Comparison of ENCODE assay signal across 30 mouse cellular contexts in the genomic region with DNA sequence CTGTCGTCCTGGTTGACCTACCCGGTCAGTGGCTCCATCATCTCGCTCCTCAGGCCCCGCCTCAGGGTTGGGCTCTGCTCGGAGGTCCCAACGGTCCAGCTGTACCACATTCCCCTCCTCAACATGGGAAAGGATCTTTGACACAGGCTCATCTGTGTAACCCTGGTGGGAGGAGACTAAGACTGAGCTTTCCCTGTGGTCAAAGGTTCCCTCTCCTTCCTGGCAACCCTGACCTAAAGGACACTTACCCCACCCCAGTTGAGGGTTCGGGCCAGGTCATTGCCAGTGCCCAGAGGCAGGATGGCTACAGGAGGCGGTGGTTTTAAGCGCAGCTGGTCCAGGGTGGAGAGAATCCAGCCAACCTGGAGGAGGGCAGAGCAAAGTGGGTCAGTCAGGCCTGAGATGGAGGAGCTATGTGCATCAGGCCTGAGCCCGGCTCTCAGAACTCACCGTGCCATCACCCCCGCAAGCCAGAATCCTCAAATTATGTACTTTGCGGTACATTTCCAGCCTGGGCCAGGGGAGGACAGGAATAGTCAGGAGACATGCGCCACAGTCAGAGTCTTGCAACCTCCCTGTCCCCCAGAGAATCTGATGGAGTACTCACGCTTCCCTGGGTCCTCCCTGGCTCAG. TPM values are rescaled to one million over a fixed set of nuclear protein-coding genes. Genes with fewer than 3 reads are reported as not detected.
DNase-seq lines count a peak whose midpoint lies in the region; ATAC-seq lines count a peak whose summit lies in the region.
"Had no signal": no experiment of that assay in that cellular context is flagged by ENCODE, and none has a peak within 500 bp of the region (broad histone marks: within the 10 kb centered on the region; RNA-seq: fewer than 3 reads in every experiment).

No protein-coding gene starts in this region.

- H3K36me3 ChIP-seq in kidney, embryonic 16.5 days (ENCODE audit: insufficient read depth, low read length) = peaks cover 53% of the 10 kb centered on the region

- H3K9ac ChIP-seq in kidney, embryonic 16.5 days (replicated peaks; ENCODE audit: low read length) = no peak overlapping the region
- H3K9ac ChIP-seq: embryonic facial prominence, embryonic 15.5 days; hindbrain, embryonic 13.5 days; liver, postnatal 0 days had no signal

- WGBS in kidney, embryonic 16.5 days = 80% methylated on average over 15 of the region's 15 CpGs

- H3K4me1 ChIP-seq in kidney, embryonic 16.5 days (ENCODE audit: insufficient read depth, low read length) = 0 out of 2 replicates have a peak, but pooled peaks cover 8% of the 10 kb centered on the region

- H3K9me3 ChIP-seq in kidney, embryonic 16.5 days (ENCODE audit: low read length) = no peaks in the 10 kb centered on the region
- H3K9me3 ChIP-seq: embryonic facial prominence, embryonic 15.5 days; G1E; hindbrain, embryonic 13.5 days had no signal

- ATAC-seq in frontal cortex, adult (ENCODE audit: low TSS enrichment) = peak; percentile 28
- ATAC-seq in kidney, embryonic 16.5 days (ENCODE audit: low FRiP score, low TSS enrichment) = no peak
- ATAC-seq: forebrain, embryonic 16.5 days; liver, postnatal 0 days; lung, postnatal 0 days; Patski had no signal

- H3K27ac ChIP-seq in kidney, embryonic 16.5 days (ENCODE audit: low read length) = no peak overlapping the region
- H3K27ac ChIP-seq: embryonic facial prominence, embryonic 15.5 days; hindbrain, embryonic 13.5 days; macrophage had no signal

- no peak overlapping the region for H3K4me2 ChIP-seq in kidney, embryonic 16.5 days (replicated peaks; ENCODE audit: low read depth, low read length)
- H3K4me2 ChIP-seq: embryonic facial prominence, embryonic 15.5 days; hindbrain, embryonic 13.5 days had no signal

- intact Hi-C loops in heart, postnatal 14 days (cut with DNase I) = loop anchor here (10.0 kb wide), 1 partner anchor 495 kb away; the partner anchor contains the start of gene Cry2

- no peak overlapping the region for H3K4me3 ChIP-seq in kidney, embryonic 16.5 days (ENCODE audit: low read length)
- H3K4me3 ChIP-seq: embryonic facial prominence, embryonic 15.5 days; hindbrain, embryonic 13.5 days had no signal

- H3K27me3 ChIP-seq in kidney, embryonic 16.5 days (ENCODE audit: insufficient read depth, low read length) = no peaks in the 10 kb centered on the region
- H3K27me3 ChIP-seq: CH12.LX; embryonic facial prominence, embryonic 15.5 days; hindbrain, embryonic 13.5 days; Patski had no signal

- no peak for DNase-seq in frontal cortex, postnatal 10 days (ENCODE audit: low spot score in 2 of 2)
- peak; percentile 81 for DNase-seq in kidney, adult 9 months
- DNase-seq in brain, adult 2 months (ENCODE audit: low read depth, low spot score) = peak; percentile 77
- peak; percentile 74 to 81 for DNase-seq in kidney, postnatal 36 days
- DNase-seq in heart, postnatal 14 days = no peak
- DNase-seq: adrenal gland, postnatal 36 days; B cell, adult 2 months; heart, postnatal 36 days; layer of hippocampus, adult 9-11 months; left cerebral cortex, postnatal 4 days; liver, postnatal 0 days; spleen, adult 18-20 months had no signal

RNA-seq across cellular contexts. Expression of gene Gm9821, which starts 6.1 kb away (rescaled TPM):
- polyA plus RNA-seq in kidney, embryonic 16.5 days (2015; fragmentation: Nextera tagmentation; extraction: Ambion mirVana) = 0.27 and 0.71 TPM in 2 replicates
- not detected for total RNA-seq in heart, postnatal 14 days (2021)
- total RNA-seq: adrenal gland, adult 18-20 months; adrenal gland, postnatal 36 days; gastrocnemius, postnatal 4 days; heart, adult 8-10 months; heart, postnatal 36 days; left cerebral cortex, adult 18-20 months; left cerebral cortex, postnatal 4 days; liver, adult 2 months had no signal
- polyA plus RNA-seq: large intestine, adult 2 months; liver, adult 2 months had no signal

RNA-seq across cellular contexts. Expression of gene Mdk, which starts 7.3 kb away (rescaled TPM):
- 1,159 and 1,184 TPM in 2 replicates for polyA plus RNA-seq in kidney, embryonic 16.5 days (2015; fragmentation: Nextera tagmentation; extraction: Ambion mirVana)
- 10 to 100 TPM; 15.7 to 16.8 TPM for total RNA-seq in heart, postnatal 14 days (2021)
- total RNA-seq: common myeloid progenitor, adult 5-6 weeks; liver, adult 2 months had no signal

RNA-seq across cellular contexts. Expression of gene Chrm4, which starts 12.4 kb away (rescaled TPM):
- polyA plus RNA-seq in kidney, embryonic 16.5 days (2015; fragmentation: Nextera tagmentation; extraction: Ambion mirVana) = 0.11 and 0.19 TPM in 2 replicates
- not detected for total RNA-seq in heart, postnatal 14 days (2021)
- total RNA-seq: heart, adult 8-10 months; heart, postnatal 36 days; liver, adult 2 months had no signal
- polyA plus RNA-seq: G1E; heart, embryonic 14.5 days; liver, adult 2 months; liver, postnatal 0 days; macrophage; Patski had no signal

RNA-seq across cellular contexts. Expression of gene Dgkz, which starts 36.2 kb away (rescaled TPM):
- polyA plus RNA-seq in kidney, embryonic 16.5 days (2015; fragmentation: Nextera tagmentation; extraction: Ambion mirVana) = 52.0 and 52.1 TPM in 2 replicates
- total RNA-seq in heart, postnatal 14 days (2021) = 10 to 100 TPM; 62.3 to 63.1 TPM

Comparison
In these comparisons a context has a peak if more than half of its experiments do, and no peak if none do; other contexts are left out.
1. DNase-seq: peak in kidney, adult 9 months (single experiment), brain, adult 2 months (single experiment) and kidney, postnatal 36 days (2 of 2); none in frontal cortex, postnatal 10 days (0 of 2) and heart, postnatal 14 days (0 of 2).